In the genomic region with DNA sequence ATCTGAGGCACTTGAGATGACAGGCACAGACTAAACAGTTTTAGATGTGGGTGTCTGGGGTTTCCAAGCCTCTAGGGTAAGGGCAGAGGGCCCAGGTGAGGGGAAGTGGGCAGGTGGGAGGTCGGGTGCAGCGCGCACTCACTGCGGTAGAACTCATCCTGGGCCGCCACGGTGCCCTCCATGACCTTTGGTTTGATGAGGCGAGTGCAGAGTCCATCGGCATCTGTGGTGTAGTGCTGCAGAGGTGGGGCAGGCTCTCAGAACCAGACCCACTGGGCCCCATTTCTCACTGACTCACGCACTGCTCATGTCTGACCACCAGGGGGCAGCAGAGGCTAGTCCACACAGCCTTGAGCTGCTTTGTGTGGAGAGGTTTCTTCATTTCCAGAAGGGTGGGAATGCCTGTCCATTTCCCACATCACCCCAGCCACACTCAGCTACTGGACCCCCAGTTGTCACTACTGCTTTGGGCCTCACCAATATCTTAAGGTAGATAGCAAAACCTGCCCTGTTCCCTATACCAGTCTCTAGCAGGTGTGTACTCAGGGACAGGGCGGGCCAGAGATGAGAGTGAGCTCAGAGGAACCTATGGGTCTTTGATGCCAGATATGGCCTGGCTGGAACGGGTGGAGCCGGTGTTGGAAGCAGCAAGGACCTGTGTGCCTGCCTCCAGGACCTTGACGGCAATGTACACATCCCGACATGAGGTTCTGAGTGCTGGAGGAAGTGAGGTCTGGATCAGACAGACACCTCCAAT, we compare ENCODE assay signal across 8 mouse cellular contexts. TPM values are rescaled to one million over a fixed set of nuclear protein-coding genes. Genes with fewer than 3 reads are reported as not detected.
DNase-seq lines count a peak whose midpoint lies in the region; ATAC-seq and TF ChIP-seq lines count a peak whose summit lies in the region.
"Had no signal": no experiment of that assay in that cellular context is flagged by ENCODE, and none has a peak within 500 bp of the region (broad histone marks: within the 10 kb centered on the region; RNA-seq: fewer than 3 reads in every experiment).

No protein-coding gene starts in this region.

- peak; percentile 95 for TF ChIP-seq CTCF in cortical plate, adult 2 months (IDR thresholded peaks at IDR 0.05; ENCODE audit: extremely low read depth, insufficient read depth, low read length)

- no peak for TF ChIP-seq POLR2A in cortical plate, adult 2 months (IDR thresholded peaks at IDR 0.05; ENCODE audit: extremely low read depth, insufficient read depth, low read length)

- H3K9me3 ChIP-seq in intestine, embryonic 14.5 days (ENCODE audit: control insufficient read depth, low read length), result no peaks in the 10 kb centered on the region
- H3K9me3 ChIP-seq in limb, embryonic 10.5 days (replicated peaks), result no peaks in the 10 kb centered on the region
- no peaks in the 10 kb centered on the region for H3K9me3 ChIP-seq in midbrain, embryonic 11.5 days (ENCODE audit: control insufficient read depth, low read length)

- no peaks in the 10 kb centered on the region for H3K27me3 ChIP-seq in intestine, embryonic 14.5 days (replicated peaks; ENCODE audit: control insufficient read depth, insufficient read depth, low read length)
- no peaks in the 10 kb centered on the region for H3K27me3 ChIP-seq in limb, embryonic 10.5 days (ENCODE audit: low read depth, poor library complexity, severe bottlenecking)
- no peaks in the 10 kb centered on the region for H3K27me3 ChIP-seq in midbrain, embryonic 11.5 days (ENCODE audit: control insufficient read depth, insufficient read depth, low read length)

- no peak overlapping the region for H3K4me2 ChIP-seq in intestine, embryonic 14.5 days (ENCODE audit: low read length)
- no peak overlapping the region for H3K4me2 ChIP-seq in midbrain, embryonic 11.5 days

- intact Hi-C loops in gastrocnemius, postnatal 14 days (cut with DNase I; ENCODE audit: low total_unique reads), result loop anchor here (2.0 kb wide), 1 partner anchor 16 kb away; no protein-coding TSS in a partner anchor

- peaks cover 3% of the 10 kb centered on the region; the same call in 1 of the 2 replicates for H3K4me1 ChIP-seq in cortical plate, adult 2 months (ENCODE audit: control insufficient read depth, insufficient read depth, low read length)
- no peaks in the 10 kb centered on the region; the same call in none of the 2 replicates for H3K4me1 ChIP-seq in intestine, embryonic 14.5 days (replicated peaks; ENCODE audit: control insufficient read depth, insufficient read depth, low read length)
- H3K4me1 ChIP-seq in limb, embryonic 10.5 days, result peaks cover 9% of the 10 kb centered on the region
- no peaks in the 10 kb centered on the region; the same call in 1 of the 2 replicates for H3K4me1 ChIP-seq in midbrain, embryonic 11.5 days (ENCODE audit: control insufficient read depth, insufficient read depth, low read length)

- no peak overlapping the region for H3K9ac ChIP-seq in intestine, embryonic 14.5 days (ENCODE audit: low read length)
- no peak overlapping the region for H3K9ac ChIP-seq in midbrain, embryonic 11.5 days (ENCODE audit: low read length)

- ATAC-seq in intestine, embryonic 14.5 days (replicated peaks; ENCODE audit: low FRiP score, low TSS enrichment, low read depth), result peak; percentile 65
- peak; percentile 77 for ATAC-seq in midbrain, embryonic 11.5 days (ENCODE audit: low FRiP score)

- H3K4me3 ChIP-seq in cortical plate, adult 2 months (ENCODE audit: insufficient read depth, low read length), result no peak overlapping the region
- H3K4me3 ChIP-seq in intestine, embryonic 14.5 days (ENCODE audit: low read depth, low read length), result no peak overlapping the region
- no peak overlapping the region for H3K4me3 ChIP-seq in limb, embryonic 10.5 days
- no peak overlapping the region for H3K4me3 ChIP-seq in midbrain, embryonic 11.5 days (ENCODE audit: low read depth, low read length)
- H3K4me3 ChIP-seq: myocyte had no signal

- no peak overlapping the region for H3K27ac ChIP-seq in cortical plate, adult 2 months (ENCODE audit: insufficient read depth, low read length)
- no peak overlapping the region for H3K27ac ChIP-seq in intestine, embryonic 14.5 days (ENCODE audit: low read depth)
- no peak overlapping the region for H3K27ac ChIP-seq in limb, embryonic 10.5 days
- H3K27ac ChIP-seq in midbrain, embryonic 11.5 days (ENCODE audit: low read depth, low read length), result no peak overlapping the region; the same call in 1 of the 2 replicates

- WGBS in intestine, embryonic 14.5 days, result 61% methylated on average over 14 of the region's 14 CpGs
- 73% methylated on average over 14 of the region's 14 CpGs for WGBS in limb, embryonic 10.5 days
- WGBS in midbrain, embryonic 11.5 days, result 72% methylated on average over 14 of the region's 14 CpGs

- H3K36me3 ChIP-seq in intestine, embryonic 14.5 days (ENCODE audit: control insufficient read depth, insufficient read depth, low read length), result peaks cover 79% of the 10 kb centered on the region
- H3K36me3 ChIP-seq in limb, embryonic 10.5 days, result peaks cover 98% of the 10 kb centered on the region
- peaks cover 33% of the 10 kb centered on the region for H3K36me3 ChIP-seq in midbrain, embryonic 11.5 days (ENCODE audit: control insufficient read depth, insufficient read depth, low read length)

- peak; percentile 82 to 87 for DNase-seq in adrenal gland, adult 18-20 months (ENCODE audit: low spot score in 2 of 2)
- peak; percentile 80 for DNase-seq in gastrocnemius, postnatal 14 days
- peak; percentile 91 for DNase-seq in intestine, embryonic 14.5 days (ENCODE audit: low spot score)
- peak; percentile 90 for DNase-seq in limb, embryonic 10.5 days (ENCODE audit: low spot score)
- DNase-seq in midbrain, embryonic 11.5 days (ENCODE audit: low spot score, missing footprints), result peak; percentile 95
- DNase-seq in spleen, adult 12 weeks (ENCODE audit: low spot score), result peak; percentile 77

RNA-seq across cellular contexts. Expression of a gene that starts 8.7 kb away (rescaled TPM):
- not detected for total RNA-seq in adrenal gland, adult 18-20 months (2021)
- not detected in 2 replicates for polyA plus RNA-seq in cortical plate, adult 2 months (2012; rRNA removed)
- not detected for total RNA-seq in gastrocnemius, postnatal 14 days (2021)
- polyA plus RNA-seq in intestine, embryonic 14.5 days (2014; fragmentation: Nextera tagmentation; extraction: Ambion mirVana), result not detected in 2 replicates
- polyA plus RNA-seq in limb, embryonic 10.5 days (2016; fragmentation: Nextera tagmentation; extraction: Ambion mirVana), result not detected in 2 replicates
- 0.08 TPM in 1 of 2 replicates, not detected in the other for polyA plus RNA-seq in midbrain, embryonic 11.5 days (2014; fragmentation: Nextera tagmentation; extraction: Ambion mirVana)

RNA-seq across cellular contexts. Expression of a gene that starts 23.2 kb away (rescaled TPM):
- total RNA-seq in adrenal gland, adult 18-20 months (2021), result not detected
- 44.6 and 48.1 TPM in 2 replicates for polyA plus RNA-seq in cortical plate, adult 2 months (2012; rRNA removed)
- total RNA-seq in gastrocnemius, postnatal 14 days (2021), result not detected
- not detected in 2 replicates for polyA plus RNA-seq in intestine, embryonic 14.5 days (2014; fragmentation: Nextera tagmentation; extraction: Ambion mirVana)
- polyA plus RNA-seq in limb, embryonic 10.5 days (2016; fragmentation: Nextera tagmentation; extraction: Ambion mirVana), result not detected in 2 replicates
- polyA plus RNA-seq in midbrain, embryonic 11.5 days (2014; fragmentation: Nextera tagmentation; extraction: Ambion mirVana), result 3.0 and 3.1 TPM in 2 replicates

RNA-seq across cellular contexts. Expression of a gene that starts 24.1 kb away (rescaled TPM):
- 10 to 100 TPM; 62.2 to 89.1 TPM for total RNA-seq in adrenal gland, adult 18-20 months (2021)
- polyA plus RNA-seq in cortical plate, adult 2 months (2012; rRNA removed), result 34.2 and 35.7 TPM in 2 replicates
- total RNA-seq in gastrocnemius, postnatal 14 days (2021), result 10 to 100 TPM; 14.5 to 19.3 TPM
- 28.0 and 31.4 TPM in 2 replicates for polyA plus RNA-seq in intestine, embryonic 14.5 days (2014; fragmentation: Nextera tagmentation; extraction: Ambion mirVana)
- polyA plus RNA-seq in limb, embryonic 10.5 days (2016; fragmentation: Nextera tagmentation; extraction: Ambion mirVana), result 33.2 and 40.1 TPM in 2 replicates
- 29.2 and 32.3 TPM in 2 replicates for polyA plus RNA-seq in midbrain, embryonic 11.5 days (2014; fragmentation: Nextera tagmentation; extraction: Ambion mirVana)

RNA-seq across cellular contexts. Expression of a gene that starts 40.0 kb away (rescaled TPM):
- 10 to 100 TPM; 12.3 to 13.6 TPM for total RNA-seq in adrenal gland, adult 18-20 months (2021)
- polyA plus RNA-seq in cortical plate, adult 2 months (2012; rRNA removed), result 54.5 and 59.9 TPM in 2 replicates
- total RNA-seq in gastrocnemius, postnatal 14 days (2021), result 1 to 10 TPM; 3.4 to 4.3 TPM
- 14.2 and 14.3 TPM in 2 replicates for polyA plus RNA-seq in intestine, embryonic 14.5 days (2014; fragmentation: Nextera tagmentation; extraction: Ambion mirVana)
- 10.1 and 12.0 TPM in 2 replicates for polyA plus RNA-seq in limb, embryonic 10.5 days (2016; fragmentation: Nextera tagmentation; extraction: Ambion mirVana)
- polyA plus RNA-seq in midbrain, embryonic 11.5 days (2014; fragmentation: Nextera tagmentation; extraction: Ambion mirVana), result 7.3 and 8.1 TPM in 2 replicates

RNA-seq across cellular contexts. Expression of a gene that starts 54.2 kb away (rescaled TPM):
- under 1 TPM in 1 of 2 experiments, not detected in 1; 0.20 TPM for total RNA-seq in adrenal gland, adult 18-20 months (2021)
- polyA plus RNA-seq in cortical plate, adult 2 months (2012; rRNA removed), result not detected in 2 replicates
- not detected for total RNA-seq in gastrocnemius, postnatal 14 days (2021)
- polyA plus RNA-seq in intestine, embryonic 14.5 days (2014; fragmentation: Nextera tagmentation; extraction: Ambion mirVana), result not detected in 2 replicates
- polyA plus RNA-seq in limb, embryonic 10.5 days (2016; fragmentation: Nextera tagmentation; extraction: Ambion mirVana), result not detected in 2 replicates
- not detected in 2 replicates for polyA plus RNA-seq in midbrain, embryonic 11.5 days (2014; fragmentation: Nextera tagmentation; extraction: Ambion mirVana)
- polyA plus RNA-seq: myocyte had no signal

Comparison
In these comparisons a context has a peak if more than half of its experiments do, and no peak if none do; other contexts are left out.
1. RNA of a gene that starts 23.2 kb away (polyA plus RNA-seq): 44.6 to 48.1 TPM in cortical plate, adult 2 months; 3.0 to 3.1 TPM in midbrain, embryonic 11.5 days, not detected in intestine, embryonic 14.5 days and not detected in limb, embryonic 10.5 days; every median in the first group is over 10 times any median in the second.
2. Peak in every context shown above with its lines, with median percentiles within 50 percentile points of each other: DNase-seq.